Mouse (Mus musculus) C2C12 (cell line): ENCODE results near the gene Leng9.

ENCODE experiments used
- CEBPB ChIP-seq: IDR thresholded peaks from one replicate; pipeline ENCODE4 v1.6.1; 2011; ENCODE audit warnings: low read depth, mild to moderate bottlenecking, control low read depth, moderate library complexity
- CTCF ChIP-seq: IDR thresholded peaks from one replicate; pipeline ENCODE4 v1.5.1; 2011; ENCODE audit not compliant: control insufficient read depth, insufficient read depth, insufficient read length
- FOSL1 ChIP-seq: IDR thresholded peaks from one replicate; pipeline ENCODE4 v1.8.0; 2011; ENCODE audit warnings: mild to moderate bottlenecking, low read length; ENCODE audit not compliant: poor library complexity, insufficient read depth, severe bottlenecking
- MAX ChIP-seq: IDR thresholded peaks from one replicate; pipeline ENCODE4 v1.6.1; 2011; ENCODE audit warnings: mild to moderate bottlenecking, control low read depth
- MYOD1 ChIP-seq: IDR thresholded peaks from one replicate; pipeline ENCODE4 v1.6.1; 2011; ENCODE audit warnings: low read depth; ENCODE audit not compliant: control insufficient read depth, insufficient read length
- USF1 ChIP-seq: IDR thresholded peaks from one replicate; pipeline ENCODE4 v1.6.1; 2011; ENCODE audit warnings: low read depth, mild to moderate bottlenecking, control low read depth, moderate library complexity

GRCm38 (mm10) chr7:4122076-4122768 lies 28.0 kb downstream of the Leng9 start:
- TF ChIP-seq USF1 (no peak), CTCF (no peak), CEBPB (no peak), MYOD1 (no peak), MAX (no peak), FOSL1 (no peak)
